Mouse (Mus musculus) spleen, adult 2 months (tissue): ENCODE measurements around the gene Cenph. TPM values are rescaled to one million over a fixed set of nuclear protein-coding genes. Genes with fewer than 3 reads are reported as not detected.
A peak's percentile ranks its signal among the peaks of the same experiment; 100 is the strongest.

Source experiments
- DNase-seq, 2 experiments: peaks; one replicate each; pipeline versions ENCODE4 v3.0.0 to v3.0.0-alpha.2; 2012 to 2021; ENCODE audit warnings: low spot score in 2 of 2, low read depth in 1 of 2
- H3K27ac ChIP-seq: fragments of 200-500 bp; 2 replicates; pipeline ENCODE4 v1.5.1; 2012; ENCODE audit warnings: low read length, inconsistent platforms; ENCODE audit not compliant: insufficient read depth
- H3K27me3 ChIP-seq: fragments of 200-500 bp; 2 replicates; pipeline ENCODE4 v1.6.1; 2012; ENCODE audit warnings: mild to moderate bottlenecking, moderate library complexity, low read length, inconsistent platforms; ENCODE audit not compliant: control insufficient read depth, insufficient read depth
- H3K36me3 ChIP-seq: fragments of 200-500 bp; 2 replicates; pipeline ENCODE4 v1.6.1; 2012; ENCODE audit warnings: mild to moderate bottlenecking, low read length, inconsistent platforms; ENCODE audit not compliant: control insufficient read depth, insufficient read depth
- H3K4me1 ChIP-seq: fragments of 200-500 bp; 2 replicates; pipeline ENCODE4 v1.6.1; 2011; ENCODE audit warnings: inconsistent platforms; ENCODE audit not compliant: control insufficient read depth, insufficient read depth, insufficient read length
- H3K4me3 ChIP-seq: fragments of 200-500 bp; 2 replicates; pipeline ENCODE4 v1.5.1; 2011; ENCODE audit warnings: mild to moderate bottlenecking, inconsistent platforms; ENCODE audit not compliant: insufficient read depth, insufficient read length; ENCODE audit errors: extremely low read depth
- CTCF ChIP-seq: fragments of 200-500 bp; IDR thresholded peaks from 2 replicates; pipeline ENCODE4 v1.5.1; 2011; ENCODE audit warnings: mild to moderate bottlenecking, inconsistent platforms; ENCODE audit not compliant: insufficient read depth, insufficient read length, insufficient replicate concordance; ENCODE audit errors: extremely low read depth
- POLR2A ChIP-seq: fragments of 200-500 bp; IDR thresholded peaks from 2 replicates; pipeline ENCODE4 v1.6.1; 2011; ENCODE audit warnings: low read depth, low read length, inconsistent platforms
- WGBS: fragments of 180-500 bp; shearing (Covaris S2); methylation state at CpG from one replicate; pipeline ENCODE4 v1.1.7; 2018; 5-methylcytosine and 5-hydroxymethylcytosine counted together
- polyA plus RNA-seq: library from polyadenylated mRNA; depleted of rRNA; stranded (reverse); fragments of >200 nt; gene quantifications from 2 replicates; pipeline ENCODE4 v1.2.3, GENCODE M21; 2012; rRNA removed

Cenph gene
- 0.90 and 1.0 TPM in 2 replicates for polyA plus RNA-seq

- Histone ChIP-seq H3K4me1 (peaks cover 3% of the 10 kb centered on the region; the same call in 1 of the 2 replicates), H3K27me3 (no peaks in the 10 kb centered on the region), H3K27ac (no peak within 1 kb of the TSS), H3K4me3 (peak within 1 kb of the TSS; percentile 81), H3K36me3 (no peaks in the 10 kb centered on the region)
- peak; percentile 73 to 82 for DNase-seq
- WGBS = under 1% methylated on average over 46 of the region's 46 CpGs
- no peak for TF ChIP-seq POLR2A
- TF ChIP-seq CTCF = no peak
Observed at GRCm38 (mm10) chr13:100775252-100776055, at the start of gene Cenph. Cenph (minus strand) TSS chr13:100775899.

- WGBS = 69% methylated on average over 3 of the region's 3 CpGs
- Histone ChIP-seq H3K36me3 (peaks cover 28% of the 10 kb centered on the region), H3K4me1 (peaks cover 2% of the 10 kb centered on the region), H3K27me3 (no peaks in the 10 kb centered on the region), H3K27ac (peak overlapping the region; percentile 92), H3K4me3 (no peak overlapping the region)
- TF ChIP-seq POLR2A = no peak
- DNase-seq = no peak
Observed at GRCm38 (mm10) chr13:100824916-100825315, 49.2 kb upstream of the Cenph start.

DNA sequence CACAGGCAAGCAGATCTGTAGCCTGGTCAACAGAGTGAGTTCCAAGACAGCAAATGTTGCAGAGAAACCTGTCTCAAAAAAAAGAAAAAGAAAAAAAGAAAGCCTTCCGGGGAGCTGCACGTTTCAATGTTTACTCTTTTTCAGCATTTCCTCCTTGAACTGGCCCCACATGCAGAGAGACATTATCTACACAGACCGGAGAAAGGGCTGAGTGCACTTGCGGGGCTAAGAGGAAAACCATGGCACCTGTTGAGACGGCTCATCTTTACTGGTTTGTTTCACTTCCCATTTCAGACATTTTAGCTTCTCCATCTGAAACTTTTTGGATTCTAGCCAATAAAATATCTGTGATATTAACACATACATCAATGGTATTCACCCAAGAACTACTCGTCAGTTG is 48.6 kb upstream of the Cenph start:
- Histone ChIP-seq H3K36me3 (peaks cover 33% of the 10 kb centered on the region), H3K4me3 (no peak overlapping the region), H3K27ac (peak overlapping the region; percentile 92), H3K4me1 (peaks cover 2% of the 10 kb centered on the region), H3K27me3 (no peaks in the 10 kb centered on the region)
- TF ChIP-seq CTCF = no peak
- no peak for TF ChIP-seq POLR2A
- peak; percentile 61 to 66 for DNase-seq
- 11% methylated on average over 6 of the region's 6 CpGs for WGBS

DNA sequence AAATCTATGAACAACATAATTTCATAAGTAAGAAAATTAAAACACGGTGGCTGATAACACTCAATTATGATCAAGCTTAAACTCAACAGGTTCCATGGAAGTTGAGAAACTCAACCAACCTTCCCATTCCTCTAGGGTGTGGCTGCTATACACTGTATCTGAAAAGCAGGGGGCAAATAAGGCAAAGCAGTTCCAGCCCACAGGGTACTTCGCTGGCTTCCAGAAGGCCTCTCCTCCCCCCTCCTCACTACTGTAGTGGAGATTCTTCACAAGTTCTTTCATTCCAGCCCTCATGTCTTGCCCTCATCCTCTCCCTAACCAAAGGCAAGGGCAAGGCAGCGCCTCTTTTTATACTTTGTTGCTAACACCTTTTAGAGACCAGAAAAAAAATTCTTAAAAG is 48.2 kb upstream of the Cenph start:
- Histone ChIP-seq H3K27me3 (no peaks in the 10 kb centered on the region), H3K4me1 (peaks cover 2% of the 10 kb centered on the region), H3K36me3 (peaks cover 35% of the 10 kb centered on the region), H3K4me3 (no peak overlapping the region), H3K27ac (peak overlapping the region; percentile 69)
- TF ChIP-seq POLR2A = no peak
- WGBS = 68% methylated on average over 3 of the region's 3 CpGs
- DNase-seq = no peak

DNA sequence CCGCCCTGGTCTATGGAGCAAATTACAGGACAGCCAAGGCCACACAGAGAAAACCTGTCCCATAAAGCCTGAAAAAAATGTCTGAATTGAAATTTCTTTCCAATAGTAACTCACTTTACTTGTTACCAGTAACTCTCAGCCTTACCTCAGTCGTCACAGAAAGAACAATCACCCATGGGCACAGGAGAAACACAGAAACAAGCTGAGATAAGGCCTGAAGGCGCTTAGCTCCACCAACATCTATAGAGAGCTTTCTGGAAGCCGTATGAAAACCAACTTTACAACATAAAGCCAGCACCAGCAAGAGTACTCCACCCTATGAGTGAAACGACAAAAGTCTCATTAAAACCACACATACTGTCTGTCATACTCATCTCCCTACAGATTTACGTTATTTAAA is 38.8 kb upstream of the Cenph start:
- no peak for TF ChIP-seq POLR2A
- H3K36me3 ChIP-seq = peaks cover 43% of the 10 kb centered on the region
- no peak overlapping the region for H3K4me3 ChIP-seq
- 87% methylated on average over 6 of the region's 6 CpGs for WGBS
- no peak for DNase-seq
- no peaks in the 10 kb centered on the region for H3K4me1 ChIP-seq
- H3K27ac ChIP-seq = no peak overlapping the region
- H3K27me3 ChIP-seq = no peaks in the 10 kb centered on the region

DNA sequence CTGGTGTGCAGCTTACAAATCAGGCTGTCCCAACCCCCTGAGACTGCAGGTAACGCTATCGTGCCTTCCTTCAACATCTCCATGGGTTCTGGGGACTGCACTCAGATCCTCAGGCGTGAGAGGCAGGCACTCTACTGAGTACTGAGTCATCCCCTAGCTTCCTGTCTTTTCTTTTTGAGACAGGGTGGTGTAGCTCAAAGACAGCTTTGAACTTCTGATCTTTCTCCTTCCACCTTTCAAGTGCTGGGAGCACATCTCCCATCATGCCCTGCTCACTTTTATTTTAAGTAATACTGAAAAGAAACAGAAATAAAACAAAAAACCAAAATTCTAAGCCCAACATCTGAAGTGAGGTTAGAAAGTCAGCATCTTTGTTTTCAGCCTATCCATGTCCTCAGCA is 30.1 kb upstream of the Cenph start:
- peaks cover 50% of the 10 kb centered on the region for H3K36me3 ChIP-seq
- H3K27me3 ChIP-seq = no peaks in the 10 kb centered on the region
- no peaks in the 10 kb centered on the region for H3K4me1 ChIP-seq
- 79% methylated on average over 3 of the region's 3 CpGs for WGBS
- H3K27ac ChIP-seq = no peak overlapping the region
- H3K4me3 ChIP-seq = no peak overlapping the region
- no peak for DNase-seq
- no peak for TF ChIP-seq POLR2A
- TF ChIP-seq CTCF = no peak

GRCm38 (mm10) chr13:100797171-100797570 is 21.5 kb upstream of the Cenph start:
- Histone ChIP-seq H3K27ac (no peak overlapping the region), H3K4me1 (no peaks in the 10 kb centered on the region), H3K4me3 (no peak overlapping the region), H3K27me3 (no peaks in the 10 kb centered on the region), H3K36me3 (peaks cover 8% of the 10 kb centered on the region)
- WGBS = 91% methylated on average over 6 of the region's 6 CpGs
- no peak for DNase-seq
- TF ChIP-seq POLR2A (no peak), CTCF (no peak)
